Mouse (Mus musculus) thymus, adult 2 months (tissue): ENCODE results near the gene Ankdd1b. TPM values are rescaled to one million over a fixed set of nuclear protein-coding genes. Genes with fewer than 3 reads are reported as not detected.

Source experiments
- DNase-seq: peaks from one replicate; pipeline ENCODE4 v3.0.0; 2021
- H3K27ac ChIP-seq: fragments of 200-500 bp; 2 replicates; pipeline ENCODE4 v1.5.1; 2012; ENCODE audit warnings: low read length, control low read depth; ENCODE audit not compliant: control insufficient read depth, insufficient read depth
- H3K27me3 ChIP-seq: fragments of 200-500 bp; 2 replicates; pipeline ENCODE4 v1.6.1; 2012; ENCODE audit warnings: mild to moderate bottlenecking, low read length, moderate library complexity, mixed read lengths; ENCODE audit not compliant: control insufficient read depth, insufficient read depth
- H3K36me3 ChIP-seq: fragments of 200-500 bp; 2 replicates; pipeline ENCODE4 v1.6.1; 2012; ENCODE audit warnings: mild to moderate bottlenecking, low read length, moderate library complexity; ENCODE audit not compliant: control insufficient read depth, insufficient read depth
- H3K4me1 ChIP-seq: fragments of 200-500 bp; replicated peaks from 2 replicates; pipeline ENCODE4 v1.6.1; 2012; ENCODE audit warnings: low read length; ENCODE audit not compliant: control insufficient read depth, insufficient read depth
- H3K4me3 ChIP-seq: fragments of 200-500 bp; 2 replicates; pipeline ENCODE4 v1.5.1; 2012; ENCODE audit warnings: mild to moderate bottlenecking, low read length, control low read depth, moderate library complexity; ENCODE audit not compliant: control insufficient read depth, insufficient read depth
- CTCF ChIP-seq: fragments of 200-500 bp; IDR thresholded peaks from 2 replicates; pipeline ENCODE4 v1.5.1; 2012; ENCODE audit warnings: mild to moderate bottlenecking, control low read depth, low read length, moderate library complexity, borderline replicate concordance; ENCODE audit not compliant: control insufficient read depth, poor library complexity, insufficient read depth; ENCODE audit errors: extremely low read depth
- POLR2A ChIP-seq: fragments of 200-500 bp; IDR thresholded peaks from 2 replicates; pipeline ENCODE4 v1.6.1; 2012; ENCODE audit warnings: mild to moderate bottlenecking, low read length, control low read depth, moderate library complexity; ENCODE audit not compliant: control insufficient read depth, poor library complexity, insufficient read depth; ENCODE audit errors: extremely low read depth
- WGBS: fragments of 180-500 bp; shearing (Covaris S2); methylation state at CpG from one replicate; pipeline ENCODE4 v1.1.7; 2018; 5-methylcytosine and 5-hydroxymethylcytosine counted together
- polyA plus RNA-seq: library from polyadenylated mRNA; depleted of rRNA; stranded (reverse); fragments of >200 nt; gene quantifications from 2 replicates; pipeline ENCODE4 v1.2.3, GENCODE M21; 2012

Gene Ankdd1b
- polyA plus RNA-seq, 1 experiment: 0.26 TPM

DNA sequence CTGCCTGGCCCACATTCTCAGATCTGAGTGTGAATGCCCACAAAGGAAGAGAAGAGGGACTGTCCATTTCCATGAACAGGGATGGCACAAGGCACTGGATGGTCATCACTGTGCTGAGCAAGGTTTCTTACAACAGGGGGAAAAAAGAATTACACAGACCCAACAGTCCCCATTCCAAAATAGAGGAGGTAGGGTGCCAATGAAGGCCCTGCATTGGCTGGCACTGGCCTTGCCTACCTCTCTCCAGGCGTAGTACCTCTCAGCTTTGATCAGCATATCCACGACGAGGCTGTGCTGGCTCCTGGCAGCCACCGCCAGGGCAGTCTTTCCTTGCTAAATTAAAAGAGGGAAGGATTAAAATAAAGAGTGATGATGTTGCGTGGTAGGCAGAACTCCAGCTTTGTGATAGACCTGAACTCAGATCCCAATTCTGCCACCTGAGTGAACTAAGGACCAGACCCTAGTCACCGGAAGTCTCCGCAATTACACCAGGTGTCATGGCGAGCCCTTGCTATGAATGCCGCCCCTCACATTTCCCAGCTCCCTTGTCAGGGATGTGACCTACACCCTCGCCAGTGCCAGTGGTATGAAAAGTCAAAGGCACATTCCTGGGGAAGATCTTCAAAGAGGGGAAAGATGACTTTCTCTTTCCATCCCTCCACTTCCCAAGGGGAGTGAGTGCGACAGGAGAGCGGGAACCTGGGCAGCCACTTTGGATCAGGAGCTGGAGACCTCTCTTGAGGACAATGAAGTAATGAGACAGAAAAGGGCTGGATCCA, 46.3 kb downstream of the Ankdd1b start:
- H3K27me3 ChIP-seq: no peaks in the 10 kb centered on the region
- no peaks in the 10 kb centered on the region for H3K4me1 ChIP-seq
- 96% methylated on average over 12 of the region's 12 CpGs for WGBS
- TF ChIP-seq POLR2A (no peak), CTCF (no peak)
- no peak overlapping the region for H3K27ac ChIP-seq
- no peak for DNase-seq
- no peak overlapping the region for H3K4me3 ChIP-seq
- no peaks in the 10 kb centered on the region for H3K36me3 ChIP-seq

DNA sequence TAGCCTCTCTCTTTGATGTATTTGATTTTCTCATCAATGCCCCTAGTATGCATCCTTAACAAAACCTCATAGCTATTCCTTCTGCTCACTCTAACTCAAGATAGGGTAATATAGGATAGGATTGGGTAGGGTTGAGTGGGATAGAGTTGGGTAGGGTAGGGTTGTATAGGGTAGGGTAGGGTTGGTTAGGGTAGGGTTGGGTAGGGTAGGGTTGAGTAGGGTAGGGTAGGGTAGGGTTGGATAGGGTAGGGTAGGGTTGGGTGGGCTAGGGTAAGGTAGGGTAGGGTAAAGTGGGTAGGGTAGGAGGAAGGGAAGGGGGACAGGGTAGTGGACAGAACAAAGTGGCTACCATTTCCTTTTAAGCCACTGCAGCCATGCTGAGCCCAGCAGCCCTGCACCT, 49.8 kb downstream of the Ankdd1b start:
- no peak for TF ChIP-seq POLR2A
- no peak for TF ChIP-seq CTCF
- H3K4me1 ChIP-seq: no peaks in the 10 kb centered on the region
- no peak overlapping the region for H3K4me3 ChIP-seq
- no peak for DNase-seq
- no peaks in the 10 kb centered on the region for H3K27me3 ChIP-seq
- H3K36me3 ChIP-seq: no peaks in the 10 kb centered on the region; the same call in 1 of the 2 replicates
- no peak overlapping the region for H3K27ac ChIP-seq

- Histone ChIP-seq H3K36me3 (peaks cover 17% of the 10 kb centered on the region), H3K4me3 (no peak overlapping the region), H3K4me1 (no peaks in the 10 kb centered on the region), H3K27me3 (no peaks in the 10 kb centered on the region), H3K27ac (no peak overlapping the region)
- 95% methylated on average over 4 of the region's 4 CpGs for WGBS
- DNase-seq: no peak
- no peak for TF ChIP-seq POLR2A
- TF ChIP-seq CTCF: no peak
These were observed 52.5 kb downstream of the Ankdd1b start for GRCm38 (mm10) chr13:96418487-96418886.

GRCm38 (mm10) chr13:96417261-96417813, 53.7 kb downstream of the Ankdd1b start:
- Histone ChIP-seq H3K27ac (no peak overlapping the region), H3K36me3 (peaks cover 17% of the 10 kb centered on the region), H3K4me3 (no peak overlapping the region), H3K4me1 (no peaks in the 10 kb centered on the region), H3K27me3 (no peaks in the 10 kb centered on the region)
- TF ChIP-seq CTCF: no peak
- TF ChIP-seq POLR2A: no peak
- WGBS: 94% methylated on average over 5 of the region's 5 CpGs
- no peak for DNase-seq

DNA sequence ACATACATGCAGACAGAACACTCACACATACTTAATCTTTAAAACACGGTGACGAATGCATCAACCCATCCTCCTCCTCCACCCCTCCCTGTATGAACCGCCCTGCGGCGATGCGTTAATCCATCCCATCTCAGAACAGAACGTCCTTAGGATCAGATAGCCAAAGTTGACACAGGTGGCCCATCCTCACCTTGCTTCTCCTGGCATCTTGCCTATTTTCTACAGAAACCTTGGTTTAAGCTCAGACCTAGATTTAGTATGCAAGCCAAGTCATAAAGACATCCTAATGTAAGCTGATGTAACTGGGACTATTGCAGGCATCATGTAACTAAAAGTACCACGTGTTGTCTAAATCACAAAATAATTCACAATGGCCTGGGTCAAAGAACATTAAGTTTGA, 54.6 kb downstream of the Ankdd1b start:
- Histone ChIP-seq H3K4me1 (no peaks in the 10 kb centered on the region), H3K4me3 (no peak overlapping the region), H3K27me3 (no peaks in the 10 kb centered on the region), H3K36me3 (peaks cover 17% of the 10 kb centered on the region), H3K27ac (no peak overlapping the region)
- DNase-seq: no peak
- WGBS: 91% methylated on average over 8 of the region's 8 CpGs
- no peak for TF ChIP-seq POLR2A
- TF ChIP-seq CTCF: no peak

GRCm38 (mm10) chr13:96414384-96414783, 56.6 kb downstream of the Ankdd1b start:
- Histone ChIP-seq H3K27ac (no peak overlapping the region), H3K4me3 (no peak overlapping the region), H3K27me3 (no peaks in the 10 kb centered on the region), H3K36me3 (peaks cover 31% of the 10 kb centered on the region), H3K4me1 (no peaks in the 10 kb centered on the region)
- WGBS: 95% methylated on average over 6 of the region's 6 CpGs
- DNase-seq: no peak
- TF ChIP-seq POLR2A (no peak), CTCF (no peak)

DNA sequence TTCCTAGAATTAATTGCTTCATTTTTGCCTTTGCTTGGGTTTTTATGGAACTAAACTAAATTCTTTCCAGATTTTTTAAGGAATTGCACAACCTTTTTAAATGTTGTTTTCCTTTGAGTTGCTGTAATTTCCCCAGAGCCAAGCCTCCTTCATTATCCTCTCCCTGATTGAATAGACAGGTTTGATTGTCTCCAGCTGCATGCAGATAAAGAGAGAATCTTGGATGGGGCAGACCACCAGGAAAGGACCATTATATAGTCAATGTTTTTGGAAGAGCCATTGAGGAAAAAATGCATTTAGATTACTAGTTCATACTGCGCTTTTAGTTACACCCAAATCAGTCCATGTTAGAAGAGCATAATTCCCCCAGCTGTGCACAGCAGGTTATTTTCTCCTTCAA, 62.2 kb downstream of the Ankdd1b start:
- WGBS: 100% methylated on average over 1 of the region's 1 CpGs
- Histone ChIP-seq H3K27ac (no peak overlapping the region), H3K27me3 (no peaks in the 10 kb centered on the region), H3K4me1 (no peaks in the 10 kb centered on the region), H3K4me3 (no peak overlapping the region), H3K36me3 (peaks cover 37% of the 10 kb centered on the region)
- no peak for DNase-seq
- TF ChIP-seq CTCF: no peak
- no peak for TF ChIP-seq POLR2A
